Mouse (Mus musculus) ES-E14 (cell line): ENCODE data around the gene Mbd6.

ENCODE experiments used
- CHD2 ChIP-seq: IDR thresholded peaks from 2 replicates; pipeline ENCODE4 v1.6.1; 2014; ENCODE audit warnings: mild to moderate bottlenecking, low read depth, low read length, inconsistent platforms
- HCFC1 ChIP-seq: IDR thresholded peaks from 2 replicates; pipeline ENCODE4 v1.6.1; 2012; ENCODE audit warnings: low read length, inconsistent platforms, borderline replicate concordance; ENCODE audit not compliant: insufficient read depth
- MAFK ChIP-seq: IDR thresholded peaks from 2 replicates; pipeline ENCODE4 v1.6.1; 2014; ENCODE audit warnings: mild to moderate bottlenecking, low read depth, low read length, inconsistent platforms; ENCODE audit not compliant: insufficient read depth
- ZC3H11A ChIP-seq: IDR thresholded peaks from 2 replicates; pipeline ENCODE4 v1.6.1; 2012; ENCODE audit warnings: low read depth, mild to moderate bottlenecking, inconsistent platforms, low read length, borderline replicate concordance
- ZNF384 ChIP-seq: IDR thresholded peaks from 2 replicates; pipeline ENCODE4 v1.6.1; 2012; ENCODE audit warnings: low read depth, low read length, inconsistent platforms

GRCm38 (mm10) chr10:127322669-127323068 lies 33.9 kb upstream of the Mbd6 start:
- TF ChIP-seq MAFK (no peak), ZNF384 (no peak), CHD2 (no peak), HCFC1 (no peak), ZC3H11A (no peak)
